Mouse (Mus musculus) ES-E14 (cell line): Measurements from ENCODE around the gene Acsm4.

Experiments used
- CHD2 ChIP-seq: IDR thresholded peaks from 2 replicates; pipeline ENCODE4 v1.6.1; 2014; ENCODE audit warnings: mild to moderate bottlenecking, low read depth, low read length, inconsistent platforms
- HCFC1 ChIP-seq: IDR thresholded peaks from 2 replicates; pipeline ENCODE4 v1.6.1; 2012; ENCODE audit warnings: low read length, inconsistent platforms, borderline replicate concordance; ENCODE audit not compliant: insufficient read depth
- MAFK ChIP-seq: IDR thresholded peaks from 2 replicates; pipeline ENCODE4 v1.6.1; 2014; ENCODE audit warnings: mild to moderate bottlenecking, low read depth, low read length, inconsistent platforms; ENCODE audit not compliant: insufficient read depth
- ZC3H11A ChIP-seq: IDR thresholded peaks from 2 replicates; pipeline ENCODE4 v1.6.1; 2012; ENCODE audit warnings: low read depth, mild to moderate bottlenecking, inconsistent platforms, low read length, borderline replicate concordance
- ZNF384 ChIP-seq: IDR thresholded peaks from 2 replicates; pipeline ENCODE4 v1.6.1; 2012; ENCODE audit warnings: low read depth, low read length, inconsistent platforms

DNA sequence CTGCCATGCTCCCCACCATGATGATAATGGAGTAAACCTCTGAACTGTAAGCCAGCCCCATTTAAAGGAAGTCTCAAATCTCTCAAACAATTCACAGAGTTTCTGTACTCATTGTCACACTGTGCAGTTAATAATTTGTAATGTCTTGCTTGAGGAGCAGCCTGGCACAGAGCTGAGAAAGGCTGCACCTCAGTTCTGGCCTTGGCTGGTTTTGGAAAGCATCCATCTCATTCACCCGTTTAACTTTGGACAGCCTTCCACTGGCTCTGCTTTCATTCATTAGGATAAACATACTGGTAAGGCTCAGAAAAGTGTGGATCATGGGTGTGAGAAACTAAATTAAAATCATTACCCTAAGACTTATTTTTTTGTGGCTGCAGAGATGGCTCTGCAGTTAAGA, 56.0 kb downstream of the Acsm4 start:
- TF ChIP-seq ZC3H11A (no peak), HCFC1 (no peak), CHD2 (no peak), MAFK (no peak), ZNF384 (no peak)
